Comparison of ENCODE assay signal across 20 mouse cellular contexts in the genomic region with DNA sequence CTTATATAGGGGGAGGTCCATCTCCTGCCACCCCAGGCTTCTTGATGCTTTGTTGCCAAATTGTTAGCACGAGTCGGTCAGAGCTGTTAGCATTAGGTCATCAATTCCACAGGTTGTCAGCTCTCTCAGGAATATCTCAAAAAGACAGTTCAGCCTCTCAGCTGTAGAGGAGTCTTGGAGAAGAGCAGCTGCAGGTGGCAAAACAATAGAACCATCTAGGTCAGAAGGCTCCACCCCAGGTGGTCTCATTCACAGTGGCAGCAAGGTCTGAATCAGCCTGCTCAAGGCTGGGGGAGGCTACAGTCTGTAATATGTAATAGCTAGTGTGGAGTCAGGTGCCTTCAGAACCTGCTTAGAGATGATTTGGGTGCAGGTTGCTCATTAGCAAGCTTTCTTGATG. TPM values are rescaled to one million over a fixed set of nuclear protein-coding genes. Genes with fewer than 3 reads are reported as not detected.
"Had no signal": no experiment of that assay in that cellular context is flagged by ENCODE, and none has a peak within 500 bp of the region (broad histone marks: within the 10 kb centered on the region; RNA-seq: fewer than 3 reads in every experiment).

No protein-coding gene starts in this region.

- DNase-seq: kidney, adult 8-10 months; kidney, postnatal 10 days; kidney, postnatal 36 days; layer of hippocampus, postnatal 36 days; liver, embryonic 13.5 days; lung, adult 2 months; lung, postnatal 14 days; lung, postnatal 4 days; midbrain, embryonic 14.5 days; right cerebral cortex, adult 18-20 months; right cerebral cortex, postnatal 14 days; right cerebral cortex, postnatal 4 days; thymus, postnatal 36 days had no signal

- H3K4me3 ChIP-seq: kidney, embryonic 15.5 days; left cerebral cortex, adult 2 months; liver, embryonic 13.5 days; neural tube, embryonic 12.5 days had no signal

- H3K27ac ChIP-seq: kidney, embryonic 15.5 days; left cerebral cortex, adult 2 months; liver, embryonic 13.5 days; neural tube, embryonic 12.5 days; stomach, postnatal 0 days had no signal

- H3K9me3 ChIP-seq: kidney, embryonic 15.5 days; liver, embryonic 13.5 days; neural tube, embryonic 12.5 days had no signal

- H3K27me3 ChIP-seq: kidney, embryonic 15.5 days; liver, embryonic 13.5 days; neural tube, embryonic 12.5 days had no signal

- H3K4me1 ChIP-seq: liver, embryonic 13.5 days; neural tube, embryonic 12.5 days had no signal

- H3K9ac ChIP-seq: kidney, embryonic 15.5 days; liver, embryonic 13.5 days; neural tube, embryonic 12.5 days had no signal

- H3K36me3 ChIP-seq: kidney, embryonic 15.5 days; liver, embryonic 13.5 days; neural tube, embryonic 12.5 days had no signal

- H3K4me2 ChIP-seq: kidney, embryonic 15.5 days; liver, embryonic 13.5 days; midbrain, embryonic 11.5 days; neural tube, embryonic 12.5 days had no signal

RNA-seq across cellular contexts. Expression of a gene that starts 55.8 kb away (rescaled TPM):
- polyA plus RNA-seq: kidney, embryonic 15.5 days; liver, adult 2 months; lung, adult 2 months; midbrain, postnatal 0 days; stomach, postnatal 0 days had no signal
